Mouse (Mus musculus) adrenal gland (tissue): ENCODE data around the gene Abhd14b.

Experiments
- intact Hi-C: fragments of 180-260 bp; cut with DNase I; formaldehyde crosslinking; loops from one replicate; pipeline ENCODE4 v1.15.1; 2025

Abhd14b gene

DNA sequence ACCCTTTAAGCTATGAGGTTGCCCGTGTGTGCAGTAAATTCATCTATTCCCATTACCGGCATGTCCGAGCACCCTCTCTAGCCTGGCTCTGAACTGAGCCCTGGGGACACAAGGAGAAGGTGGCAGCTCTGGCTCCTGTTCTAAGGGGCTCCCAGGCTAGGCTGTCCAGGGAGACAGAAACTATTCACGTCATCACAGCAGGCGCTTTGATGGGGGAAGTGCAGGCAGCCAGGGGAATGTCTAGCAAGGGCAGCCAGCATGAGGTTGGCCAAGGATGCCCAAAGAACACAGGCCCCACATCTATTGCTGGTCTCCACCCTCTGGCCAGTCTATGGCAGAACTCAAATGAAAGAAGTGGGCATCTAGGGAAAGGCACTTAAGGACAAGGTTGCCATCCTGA, 10.7 kb downstream of the Abhd14b start:
- intact Hi-C loops: no loop called here

DNA sequence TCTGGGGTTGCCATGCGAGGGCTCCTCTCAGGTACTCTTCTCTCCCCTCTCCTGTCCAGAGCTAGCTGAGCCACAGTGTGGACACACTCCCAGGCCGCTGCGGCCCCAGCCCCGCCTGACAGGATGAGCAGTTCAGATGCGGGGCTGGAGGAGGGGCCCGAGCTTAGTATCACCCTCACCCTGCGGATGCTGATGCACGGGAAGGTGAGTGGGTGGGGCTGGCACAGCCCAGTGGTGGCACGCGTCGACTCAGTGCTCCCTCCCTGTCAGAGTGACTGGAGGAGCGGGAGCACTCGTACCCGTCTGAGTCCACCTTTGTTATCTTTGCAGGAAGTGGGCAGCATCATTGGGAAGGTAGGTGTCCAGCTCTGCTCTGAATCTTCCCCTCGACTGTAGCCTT, 12.7 kb downstream of the Abhd14b start:
- intact Hi-C loops: no loop called here

DNA sequence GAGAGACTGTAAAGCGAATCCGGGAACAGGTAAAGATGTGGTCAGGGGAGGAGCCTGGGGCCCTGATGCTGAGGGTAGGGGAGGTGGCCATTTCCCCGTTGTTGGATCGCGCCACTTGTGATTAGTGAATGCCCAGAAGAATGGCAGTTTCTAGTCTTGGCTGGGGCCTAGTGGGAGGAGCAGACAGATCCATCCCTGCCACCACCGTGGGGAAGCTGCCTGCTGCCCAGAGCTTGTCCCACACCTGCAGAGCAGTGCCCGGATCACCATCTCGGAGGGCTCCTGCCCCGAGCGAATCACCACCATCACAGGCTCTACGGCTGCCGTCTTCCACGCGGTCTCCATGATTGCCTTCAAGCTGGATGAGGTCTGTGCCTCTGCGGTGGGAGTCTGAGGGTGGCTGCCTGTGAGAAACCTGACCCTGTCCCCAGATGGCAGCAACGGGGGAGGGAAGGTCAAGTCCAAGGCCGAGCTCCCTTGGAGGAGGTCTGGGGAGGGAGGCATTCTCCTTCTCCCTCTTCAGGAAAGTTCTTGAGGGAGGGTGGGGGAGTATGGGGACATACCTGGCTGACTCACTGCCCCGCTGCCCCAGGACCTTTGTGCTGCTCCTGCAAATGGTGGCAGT, 13.3 kb downstream of the Abhd14b start:
- intact Hi-C loops: no loop called here

DNA sequence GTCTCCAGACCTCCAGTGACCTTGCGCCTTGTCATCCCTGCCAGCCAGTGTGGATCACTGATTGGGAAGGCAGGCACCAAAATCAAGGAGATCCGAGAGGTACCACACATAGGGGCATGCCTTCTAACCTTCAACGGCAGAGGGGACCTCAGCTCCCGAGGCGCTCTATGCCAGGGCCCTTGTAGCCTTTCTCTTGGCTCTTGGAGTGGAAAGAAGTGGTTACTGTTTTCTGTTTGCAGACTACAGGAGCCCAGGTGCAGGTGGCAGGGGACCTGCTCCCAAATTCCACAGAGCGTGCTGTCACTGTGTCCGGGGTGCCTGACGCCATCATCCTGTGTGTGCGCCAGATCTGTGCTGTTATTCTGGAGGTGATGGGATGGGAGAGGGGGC, 13.8 kb downstream of the Abhd14b start:
- intact Hi-C loops: no loop called here

DNA sequence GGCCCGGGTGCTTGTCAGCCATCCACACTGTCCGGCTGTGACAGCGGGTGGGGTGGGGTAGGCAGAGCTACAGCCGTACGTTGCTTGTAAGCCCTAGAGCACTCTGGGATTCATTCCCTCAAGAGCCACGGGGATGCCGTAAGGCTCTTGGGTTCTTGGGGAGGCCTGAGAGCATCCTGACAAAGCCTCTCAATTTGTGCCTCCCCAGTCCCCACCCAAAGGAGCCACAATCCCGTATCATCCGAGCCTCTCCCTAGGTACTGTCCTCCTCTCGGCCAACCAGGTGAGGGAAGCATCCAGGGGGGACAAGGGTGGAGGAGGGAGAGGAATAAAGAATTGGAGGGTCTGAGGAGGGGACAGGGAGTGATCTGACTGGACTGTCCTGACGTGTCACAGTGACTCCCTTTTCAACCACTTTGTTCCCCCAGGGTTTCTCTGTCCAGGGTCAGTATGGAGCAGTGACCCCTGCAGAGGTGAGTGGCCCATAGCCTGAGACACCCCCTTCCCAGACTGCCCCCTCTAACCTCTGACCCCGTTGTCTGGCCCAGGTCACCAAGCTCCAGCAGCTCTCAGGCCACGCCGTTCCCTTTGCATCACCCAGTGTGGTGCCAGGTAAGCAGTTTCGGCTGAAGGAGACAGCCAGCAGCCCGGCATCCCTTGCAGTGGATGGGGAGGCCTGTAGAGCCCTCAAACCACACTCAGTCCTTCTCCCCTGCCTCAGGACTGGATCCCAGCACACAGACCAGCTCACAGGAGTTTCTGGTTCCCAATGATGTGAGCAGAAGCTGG, 14.6 kb downstream of the Abhd14b start:
- intact Hi-C loops: no loop called here

DNA sequence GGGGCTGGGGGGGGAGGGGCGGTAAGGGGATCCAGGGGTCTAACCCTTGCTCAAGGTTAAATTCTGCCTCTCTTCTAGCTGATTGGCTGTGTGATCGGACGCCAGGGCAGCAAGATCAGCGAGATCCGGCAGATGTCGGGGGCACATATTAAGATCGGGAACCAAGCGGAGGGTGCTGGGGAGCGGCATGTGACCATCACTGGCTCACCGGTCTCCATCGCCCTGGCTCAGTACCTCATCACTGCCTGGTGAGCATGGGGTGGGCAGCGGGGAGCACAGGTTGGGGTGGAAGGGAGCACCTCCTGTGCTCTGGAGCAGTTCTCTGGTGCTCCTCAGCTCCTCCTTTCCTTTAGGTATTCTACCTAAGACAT, 15.2 kb downstream of the Abhd14b start:
- intact Hi-C loops: no loop called here

DNA sequence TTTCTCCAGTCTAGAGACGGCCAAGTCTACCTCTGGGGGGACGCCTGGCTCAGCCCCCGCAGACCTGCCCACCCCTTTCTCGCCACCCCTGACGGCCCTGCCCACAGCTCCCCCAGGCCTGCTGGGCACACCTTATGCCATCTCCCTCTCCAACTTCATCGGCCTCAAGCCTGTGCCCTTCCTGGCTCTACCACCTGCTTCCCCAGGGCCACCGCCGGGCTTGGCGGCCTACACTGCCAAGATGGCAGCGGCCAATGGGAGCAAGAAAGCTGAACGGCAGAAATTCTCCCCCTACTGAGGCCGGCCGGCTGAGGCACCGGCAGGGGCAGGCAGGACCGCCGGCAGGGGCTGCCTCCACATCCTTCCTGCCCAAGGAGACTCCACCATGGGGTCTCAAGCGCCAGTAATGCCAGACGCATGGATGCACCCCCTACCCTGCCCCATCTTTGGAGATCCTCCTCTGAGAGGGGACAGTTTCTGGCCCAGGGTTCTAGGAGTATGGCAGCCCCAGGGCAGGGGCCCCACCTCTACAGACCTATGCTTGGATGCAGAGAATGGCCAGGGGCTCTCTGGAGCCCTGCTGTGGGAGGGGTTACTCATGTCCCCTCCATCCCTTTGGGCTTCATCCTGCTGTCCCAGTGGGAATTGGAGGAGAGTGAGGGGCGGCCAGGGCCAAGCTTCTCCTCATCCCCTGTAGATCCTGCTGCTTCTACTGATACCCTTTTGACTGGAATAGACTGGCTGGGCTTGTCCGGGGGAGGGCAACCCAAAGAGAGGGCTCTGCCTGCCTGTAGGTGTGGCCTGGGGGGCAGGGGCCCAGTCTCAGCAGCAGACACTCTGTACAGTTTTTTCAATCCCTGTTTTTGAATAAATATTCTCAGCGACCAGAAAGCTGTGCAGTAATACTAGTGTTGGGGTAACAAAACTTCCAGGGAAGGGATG, 16.1 kb downstream of the Abhd14b start:
- intact Hi-C loops: no loop called here

DNA sequence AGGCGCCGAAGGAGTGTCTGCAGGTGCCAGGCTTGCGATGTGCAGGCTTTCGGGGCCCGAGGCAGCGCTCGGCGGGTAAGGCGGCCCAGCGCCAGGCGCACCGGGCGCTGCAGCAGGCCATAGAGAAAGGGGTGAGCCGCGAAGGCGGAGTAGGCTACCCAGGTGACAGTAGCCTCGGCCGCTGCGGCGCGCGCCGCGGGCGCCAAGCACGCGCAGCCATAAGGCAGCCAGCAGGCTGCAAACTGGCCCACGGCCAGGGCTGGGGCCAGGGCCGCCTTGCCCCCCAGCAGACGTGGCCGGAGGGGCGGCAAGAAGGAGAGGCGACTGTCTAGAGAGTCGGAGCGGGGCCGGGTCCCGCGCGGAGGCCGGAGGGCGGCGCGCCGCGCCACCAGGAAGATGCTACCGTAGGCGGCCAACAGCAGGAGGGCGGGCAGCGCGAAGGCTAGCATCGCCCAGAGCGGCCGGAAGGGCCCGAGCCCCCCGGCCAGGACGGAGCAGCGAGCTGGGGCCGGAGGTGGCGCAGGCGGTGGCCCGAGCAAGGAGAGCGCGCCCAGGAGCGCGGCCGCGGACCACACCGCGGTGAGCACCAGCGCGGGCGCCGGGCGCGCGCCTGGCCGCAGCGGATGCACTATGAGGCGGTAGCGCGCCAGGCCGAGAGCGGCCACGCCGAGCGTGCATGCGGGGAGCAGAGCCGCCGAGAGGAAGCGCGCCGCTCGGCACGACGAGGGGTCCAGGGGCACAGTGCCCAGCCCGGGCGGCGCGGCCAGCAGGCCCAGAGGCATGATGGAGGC, 17.7 kb downstream of the Abhd14b start:
- intact Hi-C loops: no loop called here

DNA sequence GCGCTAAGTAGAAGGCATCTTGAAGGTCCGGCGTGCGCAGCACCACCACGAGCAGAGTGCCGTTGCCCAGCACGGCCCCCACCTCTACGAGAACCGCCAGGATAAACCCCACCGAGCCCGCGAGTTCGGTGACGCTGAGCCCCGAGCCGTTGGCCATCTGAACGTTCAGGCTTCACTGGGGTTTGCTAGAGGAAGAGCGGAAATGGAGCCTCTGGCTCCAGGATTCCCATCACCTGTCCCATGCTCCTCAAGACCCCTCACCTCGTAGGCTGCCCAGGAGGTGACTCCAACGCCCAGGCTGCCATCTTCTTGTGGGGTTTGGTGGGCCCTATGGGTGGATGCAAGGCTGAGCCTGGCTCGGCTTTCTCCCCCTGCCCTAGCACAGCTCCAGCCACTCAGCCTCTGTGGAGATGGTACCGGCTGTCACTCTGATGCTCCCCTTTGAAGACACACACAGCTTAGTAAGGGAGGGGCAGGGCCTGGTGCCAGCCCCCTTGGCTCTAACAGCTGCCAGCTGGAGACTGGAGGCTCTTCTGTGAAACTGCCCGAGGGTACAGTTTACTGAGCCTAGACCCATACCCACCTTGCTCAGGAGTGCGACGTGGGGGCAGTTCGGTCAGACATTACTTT, 18.4 kb downstream of the Abhd14b start, which contains the start of gene Gpr62:
Gene Gpr62, minus strand, starts transcription at position 368 of the 630 bp plus-strand sequence.
- intact Hi-C loops: no loop called here

DNA sequence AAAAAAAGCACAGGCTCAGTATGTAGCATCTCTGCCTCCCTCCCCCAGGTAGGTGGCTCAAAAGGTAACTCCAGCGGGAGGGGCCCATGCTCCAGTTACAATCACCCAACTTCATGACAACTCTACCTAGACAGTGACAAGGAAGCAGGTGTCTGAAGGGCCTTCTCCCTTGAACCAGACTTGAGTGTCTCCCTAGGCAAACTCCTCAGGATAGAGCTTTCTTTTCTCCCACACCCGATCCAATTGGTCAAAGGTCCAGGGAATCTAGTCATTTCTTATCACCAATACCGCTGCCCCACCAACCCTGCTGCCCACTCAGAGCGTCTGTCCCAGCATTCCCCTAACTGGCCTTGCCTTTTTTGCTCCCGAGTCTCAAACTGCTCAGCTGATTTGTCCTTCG, 19.5 kb downstream of the Abhd14b start:
- intact Hi-C loops: no loop called here

DNA sequence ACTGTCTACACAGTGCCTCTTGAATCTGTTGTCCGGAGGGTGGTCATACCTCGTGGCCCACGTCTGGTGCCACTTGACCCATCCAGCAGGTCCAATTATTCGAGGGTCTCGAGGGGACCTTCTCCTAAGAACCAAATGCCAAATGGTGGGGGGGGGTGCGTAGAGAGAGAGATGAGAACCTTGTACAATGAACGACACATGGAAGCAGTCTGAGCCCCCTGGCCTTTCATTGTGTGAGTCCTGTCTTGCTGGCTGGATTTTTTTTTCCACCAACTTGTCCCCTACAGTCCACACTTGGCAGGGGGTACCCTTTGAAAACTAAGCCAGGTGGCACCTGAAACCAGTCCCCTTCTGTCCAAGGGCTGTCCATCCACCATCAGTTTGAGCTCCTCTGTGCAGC, 20.5 kb downstream of the Abhd14b start:
- intact Hi-C loops: no loop called here

DNA sequence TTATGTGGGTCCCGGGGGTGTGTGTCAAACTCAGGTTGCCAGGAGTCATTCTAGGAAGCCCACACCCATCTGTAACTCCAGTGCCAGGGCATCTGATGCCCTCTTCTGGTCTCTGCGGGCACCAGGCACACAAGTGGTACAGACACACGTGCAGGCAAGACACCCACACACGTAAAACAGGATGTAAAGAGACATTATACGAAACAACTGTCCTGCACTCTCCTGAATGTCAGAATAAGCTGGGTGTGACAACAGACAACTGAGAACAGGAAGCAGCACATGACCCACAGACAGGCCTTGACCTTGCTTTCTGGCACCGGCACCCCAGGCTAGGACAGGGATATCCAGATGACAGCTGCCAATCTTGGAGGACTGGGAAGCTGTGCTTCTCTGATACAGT, 22.1 kb downstream of the Abhd14b start:
- intact Hi-C loops: no loop called here

DNA sequence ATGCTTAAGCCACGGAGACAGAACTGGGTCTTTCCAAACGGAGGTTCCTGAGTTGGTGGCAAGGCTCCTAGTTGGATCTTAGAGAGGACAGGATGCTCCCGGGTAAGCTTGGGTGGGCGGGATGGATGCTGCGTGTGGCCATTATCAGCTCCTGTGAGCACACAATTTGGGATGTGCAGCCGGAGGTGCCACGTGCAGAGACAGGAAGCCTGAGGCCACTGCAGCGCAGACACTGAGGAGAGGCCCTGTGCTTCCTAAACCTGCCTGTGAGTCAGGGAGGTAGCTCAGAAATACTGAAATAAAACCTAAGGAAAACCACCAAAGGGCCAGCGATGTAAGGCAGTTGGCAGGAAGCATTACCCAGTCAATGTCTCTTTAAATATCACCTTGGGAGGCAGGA, 22.5 kb downstream of the Abhd14b start:
- intact Hi-C loops: loop anchor here (5.0 kb wide), 1 partner anchor 37 kb away; no protein-coding TSS in a partner anchor

DNA sequence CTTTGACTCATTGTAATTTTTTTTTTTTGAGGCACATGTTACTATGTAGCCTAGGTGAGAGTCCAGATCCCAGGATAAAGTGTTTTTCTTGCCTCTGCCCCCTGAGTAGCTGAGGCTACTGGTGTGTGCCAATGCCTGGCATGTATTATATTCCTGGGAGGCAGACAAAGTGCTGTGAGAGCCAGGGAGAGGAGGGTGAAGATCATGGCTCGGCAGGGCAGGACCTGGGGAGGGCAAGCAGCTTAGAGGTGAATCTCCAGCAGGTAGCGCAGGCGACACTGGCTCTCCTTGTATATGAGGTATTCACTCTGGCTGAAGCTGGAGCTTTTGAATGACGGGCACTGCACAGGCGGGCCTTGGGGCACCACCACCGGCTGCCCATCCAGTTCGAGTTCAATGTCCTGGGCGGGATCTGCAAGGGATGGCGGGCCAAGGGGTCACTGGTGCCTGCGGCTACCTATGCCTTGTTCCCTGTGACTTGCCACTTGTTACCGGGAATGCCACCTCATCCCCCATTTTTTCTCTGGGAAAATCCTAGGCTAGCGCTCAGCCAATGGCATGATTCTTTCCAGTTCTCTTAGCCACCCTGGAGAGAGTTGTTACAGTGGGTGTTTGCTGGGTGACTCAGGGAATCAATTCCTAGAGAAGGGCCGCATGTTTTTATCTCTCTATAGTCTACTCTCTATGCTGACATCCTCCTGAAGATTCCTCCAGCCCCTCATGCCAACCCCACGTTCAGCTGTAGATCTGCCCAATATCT, 23.9 kb downstream of the Abhd14b start:
- intact Hi-C loops: loop anchor here (5.0 kb wide), 1 partner anchor 39 kb away; no protein-coding TSS in a partner anchor

DNA sequence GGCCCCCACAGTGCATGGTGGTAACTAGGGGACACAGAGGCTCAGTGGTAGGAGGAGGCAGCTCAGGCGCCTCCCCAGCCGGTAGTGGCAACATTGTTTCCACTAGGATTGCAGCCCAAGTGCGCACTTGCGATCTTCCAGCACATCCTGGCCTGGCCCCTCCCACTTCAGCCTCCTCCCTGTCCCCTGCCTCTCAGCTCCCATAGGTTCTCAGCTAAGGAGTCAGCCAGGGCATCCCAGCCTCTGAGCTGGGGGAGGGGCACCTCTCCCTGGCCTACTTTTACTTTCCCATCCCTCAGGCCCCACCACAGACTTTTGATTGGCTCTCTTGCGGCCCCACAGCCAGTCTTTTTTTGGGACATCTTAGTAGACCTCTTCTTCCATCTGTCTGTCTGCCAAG, 24.6 kb downstream of the Abhd14b start:
- intact Hi-C loops: loop anchor here (5.0 kb wide), 1 partner anchor 40 kb away; no protein-coding TSS in a partner anchor

DNA sequence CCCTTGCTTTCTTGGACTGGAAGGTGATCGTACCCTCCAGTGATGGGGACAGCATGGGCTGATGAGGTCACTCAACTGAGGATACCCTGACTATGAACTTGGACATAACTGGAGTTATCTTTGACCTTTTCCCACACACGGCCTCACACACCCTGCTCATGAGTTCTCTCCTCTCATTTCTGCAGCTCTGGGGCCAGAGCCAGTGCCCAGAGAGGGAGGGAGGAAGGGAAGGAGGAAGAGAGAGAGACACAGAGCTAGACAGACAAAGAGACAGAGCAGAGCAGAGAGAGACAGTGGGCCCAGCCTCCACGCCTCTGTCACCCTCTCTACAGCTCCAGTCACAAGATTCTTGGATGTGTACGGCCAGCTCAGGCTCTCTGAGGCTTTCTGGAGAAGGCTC, 25.1 kb downstream of the Abhd14b start:
- intact Hi-C loops: loop anchor here (5.0 kb wide), 1 partner anchor 40 kb away; no protein-coding TSS in a partner anchor

DNA sequence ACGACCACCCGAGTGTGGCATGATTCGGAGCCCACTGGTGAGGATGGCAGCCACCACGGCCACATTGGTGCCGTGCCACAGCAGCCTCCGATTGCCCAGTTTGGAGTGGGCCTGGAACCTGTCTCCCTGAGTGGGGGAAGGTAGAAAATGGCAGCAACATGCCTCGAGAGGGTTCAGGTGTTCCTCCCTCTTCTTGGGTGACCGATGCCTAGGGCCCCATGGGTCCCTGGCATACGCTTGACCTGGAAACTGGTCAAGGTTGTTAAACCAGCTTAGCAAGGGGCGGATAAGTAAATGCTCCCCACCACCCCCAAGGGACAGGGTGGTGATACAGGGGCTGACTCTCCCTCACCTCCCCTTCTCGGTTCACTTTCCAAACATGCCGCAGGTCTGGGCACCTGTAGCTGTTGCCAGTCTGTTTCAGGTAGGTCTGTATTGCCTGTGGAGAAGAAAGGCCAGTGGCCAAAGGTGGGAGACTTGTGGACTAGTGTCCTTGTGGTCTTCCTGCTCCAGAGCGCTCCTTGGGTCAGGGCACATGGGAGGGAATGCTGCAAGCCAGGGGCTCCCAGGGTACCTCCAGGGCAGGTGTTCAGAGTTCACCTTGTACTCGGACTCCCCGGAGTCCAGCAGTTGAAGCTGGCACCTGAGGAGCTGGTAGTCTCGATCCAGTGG, 26.0 kb downstream of the Abhd14b start:
- intact Hi-C loops: loop anchor here (5.0 kb wide), 1 partner anchor 41 kb away; no protein-coding TSS in a partner anchor

DNA sequence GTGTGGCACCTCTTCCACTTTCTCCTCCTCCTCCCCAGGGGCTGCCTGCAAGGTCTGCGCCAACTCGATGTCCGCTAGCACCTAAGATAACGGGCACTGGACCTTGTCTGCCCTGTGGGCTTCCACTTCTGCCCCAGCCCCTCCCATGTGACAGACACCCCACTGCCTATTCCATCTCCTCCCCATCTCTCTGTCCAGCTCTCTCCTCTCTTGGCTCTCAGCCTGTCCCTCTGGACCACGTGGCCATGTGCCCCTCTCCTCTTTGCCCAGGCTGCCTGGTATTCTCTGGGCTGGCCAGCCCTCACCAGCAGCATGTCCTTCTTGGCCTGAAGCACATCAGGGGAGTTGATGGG, 26.5 kb downstream of the Abhd14b start:
- intact Hi-C loops: loop anchor here (5.0 kb wide), 1 partner anchor 41 kb away; no protein-coding TSS in a partner anchor

DNA sequence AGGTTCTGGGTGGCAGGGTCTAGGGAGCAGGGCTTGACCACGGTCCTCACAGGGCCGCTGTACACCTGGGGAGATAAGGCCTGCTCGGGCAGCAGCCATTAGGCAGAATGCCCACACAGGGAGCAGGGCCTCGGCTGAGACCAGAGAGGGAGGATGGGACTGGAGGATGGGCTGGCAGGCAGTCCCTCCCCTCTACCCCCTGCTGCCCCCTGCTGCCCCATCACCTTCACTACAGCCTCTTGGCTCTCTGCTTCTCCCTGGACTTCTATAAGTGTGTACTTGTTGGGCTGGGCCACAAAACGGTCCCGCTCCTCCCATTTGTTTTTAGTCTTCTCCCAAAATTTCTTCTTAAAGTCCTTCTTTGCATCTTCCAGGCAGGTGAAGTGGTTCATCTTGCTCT, 27.2 kb downstream of the Abhd14b start:
- intact Hi-C loops: loop anchor here (5.0 kb wide), 1 partner anchor 42 kb away; no protein-coding TSS in a partner anchor
